In genomic region chr2:4406977-4407376, GRCm38 (mm10) we compare ENCODE assay signal across 13 mouse cellular contexts.
DNase-seq lines count a peak whose midpoint lies in the region; ATAC-seq lines count a peak whose summit lies in the region.
"Had no signal": no experiment of that assay in that cellular context is flagged by ENCODE, and none has a peak within 500 bp of the region (broad histone marks: within the 10 kb centered on the region; RNA-seq: fewer than 3 reads in every experiment).

No protein-coding gene starts in this region.

- H3K27me3 ChIP-seq in intestine, embryonic 15.5 days (replicated peaks) = no peaks in the 10 kb centered on the region
- H3K27me3 ChIP-seq in intestine, embryonic 16.5 days (replicated peaks; ENCODE audit: control insufficient read depth, insufficient read depth, low read length) = no peaks in the 10 kb centered on the region

- ATAC-seq in intestine, embryonic 15.5 days = 0 out of 2 replicates have a peak, but pooled peaks have one; percentile 36
- no peak for ATAC-seq in intestine, embryonic 16.5 days

- DNase-seq in right cerebral cortex, adult 2 months (ENCODE audit: low spot score in 2 of 2) = peak; percentile 24 to 45
- DNase-seq in right cerebral cortex, postnatal 36 days (ENCODE audit: low spot score in 2 of 2) = no peak
- DNase-seq in left cerebral cortex, postnatal 4 days = peak; percentile 23
- DNase-seq in kidney, adult 9 months = no peak
- no peak for DNase-seq in thymus, adult 18-20 months
- no peak for DNase-seq in adrenal gland, postnatal 10 days
- DNase-seq: cerebellum, adult 9-11 months; gastrocnemius, postnatal 25 days; heart, postnatal 10 days; liver had no signal

- no peak overlapping the region for H3K4me3 ChIP-seq in intestine, embryonic 15.5 days (replicated peaks)
- H3K4me3 ChIP-seq in intestine, embryonic 16.5 days (ENCODE audit: low read length) = no peak overlapping the region

- 0 out of 2 replicates have a peak, but pooled peaks cover 4% of the 10 kb centered on the region for H3K4me1 ChIP-seq in intestine, embryonic 15.5 days (replicated peaks)
- H3K4me1 ChIP-seq in intestine, embryonic 16.5 days (ENCODE audit: control insufficient read depth, insufficient read depth, low read length) = no peaks in the 10 kb centered on the region

- no peak overlapping the region for H3K9ac ChIP-seq in intestine, embryonic 15.5 days
- H3K9ac ChIP-seq in intestine, embryonic 16.5 days (ENCODE audit: low read depth, low read length) = no peak overlapping the region

- H3K27ac ChIP-seq in intestine, embryonic 15.5 days = no peak overlapping the region
- no peak overlapping the region for H3K27ac ChIP-seq in intestine, embryonic 16.5 days (ENCODE audit: low read length)
- H3K27ac ChIP-seq: kidney, postnatal 0 days had no signal

- intact Hi-C loops in left cerebral cortex, postnatal 4 days (cut with DNase I) = no loop called here

- no peaks in the 10 kb centered on the region for H3K9me3 ChIP-seq in intestine, embryonic 15.5 days
- no peaks in the 10 kb centered on the region for H3K9me3 ChIP-seq in intestine, embryonic 16.5 days (ENCODE audit: control insufficient read depth, low read length)

- no peaks in the 10 kb centered on the region for H3K36me3 ChIP-seq in intestine, embryonic 15.5 days
- H3K36me3 ChIP-seq in intestine, embryonic 16.5 days (ENCODE audit: control insufficient read depth, insufficient read depth, low read length) = no peaks in the 10 kb centered on the region

- H3K4me2 ChIP-seq in intestine, embryonic 15.5 days (replicated peaks) = no peak overlapping the region
- no peak overlapping the region for H3K4me2 ChIP-seq in intestine, embryonic 16.5 days (ENCODE audit: low read depth, low read length)

- WGBS in intestine, embryonic 15.5 days = 61% methylated on average over 5 of the region's 5 CpGs
- WGBS in intestine, embryonic 16.5 days = 55% methylated on average over 5 of the region's 5 CpGs

Comparison
In these comparisons a context has a peak if more than half of its experiments do, and no peak if none do; other contexts are left out.
1. DNase-seq: peak in right cerebral cortex, adult 2 months (2 of 2) and left cerebral cortex, postnatal 4 days (single experiment); none in right cerebral cortex, postnatal 36 days (0 of 2), kidney, adult 9 months (single experiment), thymus, adult 18-20 months (0 of 2) and adrenal gland, postnatal 10 days (single experiment).